Mouse (Mus musculus) midbrain, postnatal 0 days (tissue): ENCODE measurements around the gene Neu2. TPM values are rescaled to one million over a fixed set of nuclear protein-coding genes. Genes with fewer than 3 reads are reported as not detected.

Experiments
- ATAC-seq: fragments of 200-750 bp; cut with Nextera tagmentation; 2 replicates; pipeline ENCODE4 v1.8.0; 2017; ENCODE audit warnings: moderate number of reproducible peaks, mild to moderate bottlenecking, moderate TSS enrichment, moderate library complexity; ENCODE audit not compliant: low FRiP score
- DNase-seq: peaks from one replicate; pipeline ENCODE4 v3.0.0-alpha.2; 2015; ENCODE audit warnings: low spot score
- H3K27ac ChIP-seq: fragments of 300-500 bp; sonication (generic); 2 replicates; pipeline ENCODE4 v1.5.1; 2014; ENCODE audit warnings: low read depth, mild to moderate bottlenecking, low read length, mixed read lengths
- H3K27me3 ChIP-seq: fragments of 300-500 bp; sonication (generic); 2 replicates; pipeline ENCODE4 v1.6.1; 2014; ENCODE audit warnings: low read length, control low read depth, mixed read lengths; ENCODE audit not compliant: insufficient read depth
- H3K36me3 ChIP-seq: fragments of 300-500 bp; sonication (generic); 2 replicates; pipeline ENCODE4 v1.6.1; 2014; ENCODE audit warnings: low read length, control low read depth, mixed read lengths; ENCODE audit not compliant: insufficient read depth
- H3K4me1 ChIP-seq: fragments of 300-500 bp; sonication (generic); 2 replicates; pipeline ENCODE4 v1.6.1; 2014; ENCODE audit warnings: mild to moderate bottlenecking, control low read depth, antibody characterized with exemption, low read length, mixed read lengths; ENCODE audit not compliant: insufficient read depth
- H3K4me2 ChIP-seq: fragments of 300-500 bp; sonication (generic); 2 replicates; pipeline ENCODE4 v1.6.1; 2014; ENCODE audit warnings: low read depth, mild to moderate bottlenecking, low read length, mixed read lengths; ENCODE audit not compliant: poor library complexity, severe bottlenecking
- H3K4me3 ChIP-seq: fragments of 300-500 bp; sonication (generic); 2 replicates; pipeline ENCODE4 v1.5.1; 2014; ENCODE audit warnings: low read depth, mild to moderate bottlenecking, low read length, moderate library complexity
- H3K9ac ChIP-seq: fragments of 300-500 bp; sonication (generic); replicated peaks from 2 replicates; pipeline ENCODE4 v1.6.1; 2014; ENCODE audit warnings: mild to moderate bottlenecking, low read length, moderate library complexity, mixed read lengths; ENCODE audit not compliant: poor library complexity, severe bottlenecking
- H3K9me3 ChIP-seq: fragments of 300-500 bp; sonication (generic); 2 replicates; pipeline ENCODE4 v1.6.1; 2016; ENCODE audit warnings: low read length, control low read depth
- CTCF ChIP-seq: IDR thresholded peaks from 2 replicates; pipeline ENCODE4 v1.5.1; 2016; ENCODE audit warnings: antibody characterized with exemption, mild to moderate bottlenecking
- WGBS: fragments of 180-500 bp; shearing (Covaris S2); extraction: QIAGEN DNeasy Blood & Tissue Kit; methylation state at CpG from one replicate; pipeline ENCODE4 v1.1.7; 2014; 5-methylcytosine and 5-hydroxymethylcytosine counted together
- polyA plus RNA-seq: library from polyadenylated mRNA; unstranded; fragments of >200 nt; fragmentation: Nextera tagmentation; extraction: Ambion mirVana; gene quantifications from 2 replicates; pipeline ENCODE4 v1.2.1, GENCODE M21; 2015
- total RNA-seq: library from RNA; depleted of rRNA; stranded (reverse); fragments of >200 nt; gene quantifications from 2 replicates; pipeline ENCODE4 v1.2.3, GENCODE M21; 2014

Gene Neu2
- total and polyA plus RNA-seq, 2 experiments from 2014 or later = 1.1 to 1.3 TPM

DNA sequence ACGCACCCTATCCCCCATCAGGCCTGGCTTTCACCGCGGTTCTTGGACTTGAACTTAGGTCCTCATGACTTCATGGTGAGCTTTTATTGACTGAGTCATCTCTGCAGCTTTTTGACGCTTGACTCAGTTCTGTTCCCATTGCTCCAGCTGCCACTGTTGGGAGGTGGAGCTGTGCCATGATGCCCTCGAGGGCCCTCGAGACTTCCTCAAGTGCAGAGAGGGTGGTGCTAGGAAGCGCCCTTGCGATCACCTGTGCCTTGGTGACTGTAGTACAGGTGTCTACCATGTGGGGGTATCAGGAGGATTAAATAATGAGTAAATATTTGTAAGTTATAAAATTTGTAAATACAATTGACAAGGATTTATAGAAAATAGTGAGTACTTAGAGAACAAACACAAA lies 80.3 kb downstream of the Neu2 start:
- Histone ChIP-seq H3K4me1 (no peaks in the 10 kb centered on the region), H3K9me3 (no peaks in the 10 kb centered on the region), H3K9ac (no peak overlapping the region), H3K4me3 (no peak overlapping the region), H3K4me2 (no peak overlapping the region), H3K36me3 (no peaks in the 10 kb centered on the region), H3K27ac (no peak overlapping the region), H3K27me3 (no peaks in the 10 kb centered on the region)
- no peak for TF ChIP-seq CTCF
- WGBS = 91% methylated on average over 8 of the region's 8 CpGs
- DNase-seq (no peak), ATAC-seq (no peak)

DNA sequence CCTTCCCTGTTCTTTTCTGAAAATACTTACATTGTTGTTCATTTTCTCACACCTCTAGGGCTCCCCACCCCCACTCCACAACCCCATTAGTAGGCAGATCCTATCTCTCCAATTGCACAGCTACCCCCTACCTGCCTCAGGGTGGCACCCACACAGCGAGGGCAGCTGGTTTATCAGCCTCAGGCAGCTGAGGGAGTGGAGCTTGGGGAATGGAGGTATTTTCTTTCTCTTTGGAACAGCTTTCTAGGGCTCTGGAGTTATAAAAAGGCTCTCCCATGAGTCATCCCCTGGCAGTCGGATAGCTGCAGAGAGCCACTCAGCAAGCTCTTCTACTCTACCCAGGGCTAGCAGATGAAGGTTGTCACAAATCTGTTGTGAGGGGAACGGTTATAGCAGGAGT lies 84.6 kb downstream of the Neu2 start:
- Histone ChIP-seq H3K9ac (no peak overlapping the region), H3K27ac (no peak overlapping the region), H3K4me1 (no peaks in the 10 kb centered on the region), H3K27me3 (no peaks in the 10 kb centered on the region), H3K36me3 (no peaks in the 10 kb centered on the region), H3K9me3 (no peaks in the 10 kb centered on the region), H3K4me3 (no peak overlapping the region), H3K4me2 (no peak overlapping the region)
- 71% methylated on average over 3 of the region's 3 CpGs for WGBS
- ATAC-seq = no peak
- no peak for TF ChIP-seq CTCF
- DNase-seq = no peak

DNA sequence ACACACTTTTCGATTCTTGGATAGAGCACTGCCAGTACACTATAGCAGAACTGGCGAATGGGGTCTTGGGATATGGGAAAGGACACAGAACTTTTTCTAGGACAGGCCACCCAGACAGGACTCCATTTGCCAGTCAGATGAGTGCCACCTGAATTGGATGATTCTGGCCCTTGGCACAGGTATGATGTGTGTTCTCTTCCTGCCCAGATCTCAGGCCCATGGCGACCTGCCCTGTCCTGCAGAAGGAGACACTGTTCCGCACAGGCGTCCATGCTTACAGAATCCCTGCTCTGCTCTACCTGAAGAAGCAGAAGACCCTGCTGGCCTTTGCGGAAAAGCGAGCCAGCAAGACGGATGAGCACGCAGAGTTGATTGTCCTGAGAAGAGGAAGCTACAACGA lies 85.0 kb downstream of the Neu2 start:
- Histone ChIP-seq H3K27me3 (no peaks in the 10 kb centered on the region), H3K4me2 (no peak overlapping the region), H3K9me3 (no peaks in the 10 kb centered on the region), H3K4me1 (no peaks in the 10 kb centered on the region), H3K4me3 (no peak overlapping the region), H3K36me3 (no peaks in the 10 kb centered on the region), H3K9ac (no peak overlapping the region), H3K27ac (no peak overlapping the region)
- TF ChIP-seq CTCF = no peak
- DNase-seq = no peak
- 92% methylated on average over 10 of the region's 10 CpGs for WGBS
- no peak for ATAC-seq

DNA sequence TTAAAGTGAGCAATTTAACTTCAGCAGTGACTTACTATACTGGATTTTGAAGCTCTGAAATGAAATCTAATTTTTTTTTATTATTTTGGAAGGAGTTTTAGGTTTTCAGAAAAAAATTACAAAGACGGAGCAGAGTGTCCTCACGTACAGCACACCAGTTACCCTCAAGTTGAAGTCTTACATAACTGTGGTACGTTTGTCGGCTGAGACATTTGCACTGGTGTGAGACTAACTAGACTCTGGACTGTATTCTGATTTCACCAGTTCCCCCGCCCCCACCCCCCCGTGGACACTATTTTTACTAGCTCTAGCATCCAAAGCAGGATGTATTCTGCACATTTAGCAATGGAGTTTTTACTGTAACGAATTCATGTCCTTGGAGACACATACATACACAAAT lies 90.8 kb downstream of the Neu2 start:
- H3K27ac ChIP-seq = no peak overlapping the region
- no peak for TF ChIP-seq CTCF
- H3K9me3 ChIP-seq = no peaks in the 10 kb centered on the region
- no peak for DNase-seq
- H3K9ac ChIP-seq = no peak overlapping the region
- no peak overlapping the region for H3K4me3 ChIP-seq
- H3K36me3 ChIP-seq = no peaks in the 10 kb centered on the region
- WGBS = 82% methylated on average over 7 of the region's 7 CpGs
- H3K4me1 ChIP-seq = no peaks in the 10 kb centered on the region
- H3K4me2 ChIP-seq = no peak overlapping the region
- H3K27me3 ChIP-seq = no peaks in the 10 kb centered on the region
- ATAC-seq = no peak

DNA sequence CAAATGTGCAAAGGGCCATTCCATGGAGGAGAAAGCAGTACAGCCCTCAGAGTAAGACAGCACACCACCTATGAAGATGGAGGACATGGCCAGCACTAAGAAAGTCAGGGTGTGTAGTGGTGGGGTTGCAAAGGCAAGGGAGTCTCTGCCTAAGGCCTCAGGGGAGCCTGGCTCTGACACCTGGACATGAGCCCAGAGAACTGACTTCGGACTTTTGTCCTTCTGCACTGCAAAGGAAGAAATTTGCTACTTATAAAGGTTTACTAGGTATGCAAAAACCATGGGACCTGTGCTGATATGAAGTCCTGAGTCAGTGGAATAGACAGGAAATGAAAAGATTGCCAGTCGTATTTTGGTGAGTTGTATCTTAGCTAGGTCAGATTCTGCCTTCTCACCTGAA lies 92.1 kb downstream of the Neu2 start:
- no peak overlapping the region for H3K9ac ChIP-seq
- H3K4me1 ChIP-seq = no peaks in the 10 kb centered on the region
- no peaks in the 10 kb centered on the region for H3K9me3 ChIP-seq
- H3K27me3 ChIP-seq = no peaks in the 10 kb centered on the region
- ATAC-seq = no peak
- H3K4me3 ChIP-seq = no peak overlapping the region
- TF ChIP-seq CTCF = no peak
- H3K4me2 ChIP-seq = no peak overlapping the region
- WGBS = 87% methylated on average over 2 of the region's 2 CpGs
- no peak overlapping the region for H3K27ac ChIP-seq
- H3K36me3 ChIP-seq = no peaks in the 10 kb centered on the region
- no peak for DNase-seq

DNA sequence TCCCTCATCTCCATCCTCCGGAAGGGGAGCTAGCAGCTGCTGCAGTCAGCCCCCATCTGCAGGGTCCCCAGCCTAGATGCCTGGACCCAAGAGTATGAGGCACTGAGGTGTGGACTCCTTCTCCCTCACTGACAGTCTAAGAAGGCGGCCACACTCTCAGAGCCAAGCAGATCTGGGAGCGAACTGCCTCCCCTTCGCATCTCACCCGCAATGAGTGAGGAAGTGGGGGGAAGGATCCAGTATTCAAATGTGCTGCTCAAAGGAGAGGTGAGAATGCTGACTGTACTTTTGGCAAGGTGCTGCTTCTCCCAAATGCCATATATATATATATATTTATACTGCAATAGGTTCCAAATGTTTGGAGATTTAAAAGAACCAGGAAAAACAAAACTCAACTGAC lies 93.7 kb downstream of the Neu2 start:
- Histone ChIP-seq H3K4me1 (no peaks in the 10 kb centered on the region), H3K27me3 (no peaks in the 10 kb centered on the region), H3K4me2 (no peak overlapping the region), H3K9me3 (no peaks in the 10 kb centered on the region), H3K27ac (no peak overlapping the region), H3K9ac (no peak overlapping the region), H3K36me3 (no peaks in the 10 kb centered on the region), H3K4me3 (no peak overlapping the region)
- TF ChIP-seq CTCF = no peak
- WGBS = 92% methylated on average over 5 of the region's 5 CpGs
- ATAC-seq (no peak), DNase-seq (no peak)

DNA sequence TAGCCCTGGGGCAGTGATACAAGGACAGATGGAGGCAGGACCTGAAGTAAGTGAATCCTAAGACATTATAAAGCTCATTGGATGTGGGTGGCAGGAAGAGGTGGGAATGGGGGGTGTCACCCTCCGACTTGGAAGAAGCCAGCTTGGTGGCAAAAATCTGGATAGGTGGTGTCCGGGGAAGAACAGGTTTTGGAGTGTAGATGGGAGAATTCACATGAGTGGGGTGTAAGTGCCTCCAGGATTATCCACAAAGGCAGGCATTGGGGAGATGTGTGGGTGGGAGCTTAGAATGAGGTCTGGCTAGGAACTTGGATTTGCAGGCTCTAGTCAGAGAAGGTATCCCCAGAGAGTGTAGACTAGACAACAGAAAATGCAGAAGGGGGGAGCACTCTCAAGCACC lies 95.6 kb downstream of the Neu2 start:
- Histone ChIP-seq H3K4me3 (no peak overlapping the region), H3K27me3 (no peaks in the 10 kb centered on the region), H3K4me1 (no peaks in the 10 kb centered on the region), H3K27ac (no peak overlapping the region), H3K36me3 (no peaks in the 10 kb centered on the region), H3K9me3 (no peaks in the 10 kb centered on the region), H3K4me2 (no peak overlapping the region), H3K9ac (no peak overlapping the region)
- ATAC-seq (no peak), DNase-seq (no peak)
- WGBS = 83% methylated on average over 2 of the region's 2 CpGs
- no peak for TF ChIP-seq CTCF
